Mouse (Mus musculus) hematopoietic stem cell, adult 5-6 weeks (primary cell): ENCODE measurements at regions not wholly inside any gene's neighbourhood (a gene's known extent, or its start where the extent isn't known, plus 50 kb on each side); places are given as distances from the start of the nearest gene placed in this dataset.

ENCODE experiments used
- ATAC-seq, 2 experiments: fragments of 125-278 bp in 1 of 2; replicated peaks in 1 of 2; 2 replicates each; pipeline ENCODE4 v1.8.0; 2016 to 2017; ENCODE audit warnings: inconsistent platforms in 2 of 2, mild to moderate bottlenecking in 2 of 2, moderate number of reproducible peaks in 2 of 2, low read depth in 1 of 2, moderate TSS enrichment in 1 of 2; ENCODE audit not compliant: low FRiP score in 2 of 2, poor library complexity in 2 of 2, severe bottlenecking in 2 of 2, insufficient read depth in 1 of 2, low TSS enrichment in 1 of 2

- ATAC-seq = peak in 1 of 2 experiments; percentile 46; a peak in 2 of 4 replicates
Observed at GRCm38 (mm10) chr2:146612522-146613288, 100.6 kb upstream of the Ralgapa2 start.

- ATAC-seq = peak in 1 of 2 experiments; percentile 71; a peak in 3 of 4 replicates
Observed at GRCm38 (mm10) chr2:146621167-146621566, 109.0 kb upstream of the Ralgapa2 start.

GRCm38 (mm10) chr2:146623052-146623451, 110.9 kb upstream of the Ralgapa2 start:
- ATAC-seq = no peak

- ATAC-seq = no peak
Observed at GRCm38 (mm10) chr2:146624207-146624606, 112.1 kb upstream of the Ralgapa2 start.

- ATAC-seq = no peak
Observed at GRCm38 (mm10) chr2:146625166-146625751, 113.1 kb upstream of the Ralgapa2 start.

GRCm38 (mm10) chr2:146626531-146626930, 114.4 kb upstream of the Ralgapa2 start:
- ATAC-seq = no peak

- ATAC-seq = no peak
Observed at GRCm38 (mm10) chr2:146630179-146630578, 118.0 kb upstream of the Ralgapa2 start.

- no peak for ATAC-seq
Observed at GRCm38 (mm10) chr2:146631098-146631497, 119.0 kb upstream of the Ralgapa2 start.

- ATAC-seq = peak; percentile 90 to 96
Observed at GRCm38 (mm10) chr2:146633329-146634070, 121.4 kb upstream of the Ralgapa2 start.

- ATAC-seq = no peak
Observed at GRCm38 (mm10) chr2:146637573-146637972, 125.4 kb upstream of the Ralgapa2 start.

GRCm38 (mm10) chr2:146646237-146646972, 134.3 kb upstream of the Ralgapa2 start:
- no peak for ATAC-seq

- no peak for ATAC-seq
Observed at GRCm38 (mm10) chr2:146646973-146647282, 134.8 kb upstream of the Ralgapa2 start.

GRCm38 (mm10) chr2:146661346-146661745, 149.2 kb upstream of the Ralgapa2 start:
- ATAC-seq = no peak

GRCm38 (mm10) chr2:146672761-146673160, 160.6 kb upstream of the Ralgapa2 start:
- no peak for ATAC-seq

GRCm38 (mm10) chr2:146681979-146682378, 169.8 kb upstream of the Ralgapa2 start:
- no peak for ATAC-seq

- no peak for ATAC-seq
Observed at GRCm38 (mm10) chr2:146685854-146686507, 169.7 kb upstream of the Kiz start.

GRCm38 (mm10) chr2:146688544-146688943, 167.1 kb upstream of the Kiz start:
- no peak for ATAC-seq
